Mouse (Mus musculus): Measurements from ENCODE around the gene Il22ra1.

Gene Il22ra1

GRCm38 (mm10) chr4:135733901-135734300 is 5.9 kb downstream of the Il22ra1 start:
- no peak for DNase-seq (ENCODE audit: low read depth, low spot score)

- DNase-seq (ENCODE audit: low read depth, low spot score), result no peak
Measured at GRCm38 (mm10) chr4:135736903-135737302, 8.9 kb downstream of the Il22ra1 start.

GRCm38 (mm10) chr4:135738237-135738636 is 10.3 kb downstream of the Il22ra1 start:
- DNase-seq (ENCODE audit: low read depth, low spot score), result no peak

- no peak for DNase-seq (ENCODE audit: low read depth, low spot score)
Measured at GRCm38 (mm10) chr4:135739148-135739547, 11.2 kb downstream of the Il22ra1 start.

- no peak for DNase-seq (ENCODE audit: low read depth, low spot score)
Measured at GRCm38 (mm10) chr4:135739672-135740071, 11.7 kb downstream of the Il22ra1 start.

GRCm38 (mm10) chr4:135743520-135743919 is 15.5 kb downstream of the Il22ra1 start:
- no peak for DNase-seq (ENCODE audit: low read depth, low spot score)

GRCm38 (mm10) chr4:135744726-135745448 is 16.9 kb downstream of the Il22ra1 start:
- no peak for DNase-seq (ENCODE audit: low read depth, low spot score)

- DNase-seq (ENCODE audit: low read depth, low spot score), result no peak
Measured at GRCm38 (mm10) chr4:135745613-135746012, 17.6 kb downstream of the Il22ra1 start.

GRCm38 (mm10) chr4:135750896-135751295 is 22.9 kb downstream of the Il22ra1 start:
- DNase-seq (ENCODE audit: low read depth, low spot score), result no peak

- DNase-seq (ENCODE audit: low read depth, low spot score), result no peak
Measured at GRCm38 (mm10) chr4:135752106-135752778, 24.3 kb downstream of the Il22ra1 start.

- DNase-seq (ENCODE audit: low read depth, low spot score), result no peak
Measured at GRCm38 (mm10) chr4:135752779-135753164, 24.8 kb downstream of the Il22ra1 start.

- no peak for DNase-seq (ENCODE audit: low read depth, low spot score)
Measured at GRCm38 (mm10) chr4:135758331-135758730, 30.4 kb downstream of the Il22ra1 start.

- DNase-seq (ENCODE audit: low read depth, low spot score), result no peak
Measured at GRCm38 (mm10) chr4:135758825-135759224, 30.9 kb downstream of the Il22ra1 start.

- no peak for DNase-seq (ENCODE audit: low read depth, low spot score)
Measured at GRCm38 (mm10) chr4:135759356-135759976, 31.5 kb downstream of the Il22ra1 start, which contains the start of gene Myom3. TSS of gene Myom3 (plus strand) at chr4:135759715.

- DNase-seq (ENCODE audit: low read depth, low spot score), result no peak
Measured at GRCm38 (mm10) chr4:135761048-135761447, 33.1 kb downstream of the Il22ra1 start.

GRCm38 (mm10) chr4:135761569-135761968 is 33.6 kb downstream of the Il22ra1 start:
- DNase-seq (ENCODE audit: low read depth, low spot score), result no peak

GRCm38 (mm10) chr4:135762251-135762906 is 34.4 kb downstream of the Il22ra1 start:
- peak; percentile 76 for DNase-seq (ENCODE audit: low read depth, low spot score)

GRCm38 (mm10) chr4:135764700-135765099 is 36.7 kb downstream of the Il22ra1 start:
- DNase-seq (ENCODE audit: low read depth, low spot score), result no peak

- DNase-seq (ENCODE audit: low read depth, low spot score), result no peak
Measured at GRCm38 (mm10) chr4:135765707-135766106, 37.7 kb downstream of the Il22ra1 start.

GRCm38 (mm10) chr4:135766976-135767375 is 39.0 kb downstream of the Il22ra1 start:
- DNase-seq (ENCODE audit: low read depth, low spot score), result no peak

GRCm38 (mm10) chr4:135768572-135769526 is 40.9 kb downstream of the Il22ra1 start:
- no peak for DNase-seq (ENCODE audit: low read depth, low spot score)
